Mouse (Mus musculus) cortical plate, adult 2 months (tissue): ENCODE data around the gene F13b. TPM values are rescaled to one million over a fixed set of nuclear protein-coding genes. Genes with fewer than 3 reads are reported as not detected.

Experiments used
- H3K27ac ChIP-seq: fragments of 200-500 bp; 2 replicates; pipeline ENCODE4 v1.5.1; 2012; ENCODE audit warnings: low read length, control low read depth, inconsistent platforms; ENCODE audit not compliant: insufficient read depth
- H3K4me1 ChIP-seq: fragments of 200-500 bp; 2 replicates; pipeline ENCODE4 v1.6.1; 2011; ENCODE audit warnings: low read length; ENCODE audit not compliant: control insufficient read depth, insufficient read depth
- H3K4me3 ChIP-seq: fragments of 200-500 bp; 2 replicates; pipeline ENCODE4 v1.5.1; 2011; ENCODE audit warnings: mild to moderate bottlenecking, low read length, control low read depth; ENCODE audit not compliant: insufficient read depth
- CTCF ChIP-seq: fragments of 200-500 bp; IDR thresholded peaks from 2 replicates; pipeline ENCODE4 v1.5.1; 2011; ENCODE audit warnings: mild to moderate bottlenecking, control low read depth, low read length; ENCODE audit not compliant: insufficient read depth; ENCODE audit errors: extremely low read depth
- POLR2A ChIP-seq: fragments of 200-500 bp; IDR thresholded peaks from 2 replicates; pipeline ENCODE4 v1.6.1; 2011; ENCODE audit warnings: mild to moderate bottlenecking, low read length, control low read depth; ENCODE audit not compliant: insufficient read depth; ENCODE audit errors: extremely low read depth
- polyA plus RNA-seq: library from polyadenylated mRNA; depleted of rRNA; stranded (reverse); fragments of >200 nt; gene quantifications from 2 replicates; pipeline ENCODE4 v1.2.3, GENCODE M21; 2012; rRNA removed

The F13b gene
- not detected in 2 replicates for polyA plus RNA-seq

DNA sequence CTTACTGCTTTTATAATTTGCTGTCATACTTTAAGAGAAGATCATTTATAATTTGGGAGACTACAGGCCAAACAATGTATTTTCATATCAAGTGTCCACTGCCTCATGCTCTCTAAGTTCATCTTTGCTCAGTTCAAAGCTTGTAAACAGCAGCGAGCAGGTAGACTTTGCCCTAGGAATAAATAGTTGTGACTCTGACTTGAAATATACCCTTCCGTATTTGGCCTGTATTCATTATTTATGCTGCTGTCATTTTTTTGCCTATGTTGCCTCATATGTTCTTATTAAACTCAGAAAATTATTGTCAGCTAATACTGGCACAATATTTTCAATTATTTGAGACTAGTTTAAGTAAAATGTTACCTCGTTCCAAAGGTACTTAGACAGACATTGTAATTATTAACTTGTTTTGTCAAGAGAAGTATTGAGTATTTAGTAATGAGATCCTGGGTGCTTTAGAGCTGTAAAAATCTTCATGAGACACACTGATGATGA lies at the start of gene F13b:
Gene F13b, plus strand, starts transcription at position 445 of the 495 bp plus-strand sequence.
- H3K27ac ChIP-seq: no peak within 1 kb of the TSS
- no peaks in the 10 kb centered on the region for H3K4me1 ChIP-seq
- TF ChIP-seq POLR2A (no peak), CTCF (no peak)
- no peak within 1 kb of the TSS for H3K4me3 ChIP-seq

DNA sequence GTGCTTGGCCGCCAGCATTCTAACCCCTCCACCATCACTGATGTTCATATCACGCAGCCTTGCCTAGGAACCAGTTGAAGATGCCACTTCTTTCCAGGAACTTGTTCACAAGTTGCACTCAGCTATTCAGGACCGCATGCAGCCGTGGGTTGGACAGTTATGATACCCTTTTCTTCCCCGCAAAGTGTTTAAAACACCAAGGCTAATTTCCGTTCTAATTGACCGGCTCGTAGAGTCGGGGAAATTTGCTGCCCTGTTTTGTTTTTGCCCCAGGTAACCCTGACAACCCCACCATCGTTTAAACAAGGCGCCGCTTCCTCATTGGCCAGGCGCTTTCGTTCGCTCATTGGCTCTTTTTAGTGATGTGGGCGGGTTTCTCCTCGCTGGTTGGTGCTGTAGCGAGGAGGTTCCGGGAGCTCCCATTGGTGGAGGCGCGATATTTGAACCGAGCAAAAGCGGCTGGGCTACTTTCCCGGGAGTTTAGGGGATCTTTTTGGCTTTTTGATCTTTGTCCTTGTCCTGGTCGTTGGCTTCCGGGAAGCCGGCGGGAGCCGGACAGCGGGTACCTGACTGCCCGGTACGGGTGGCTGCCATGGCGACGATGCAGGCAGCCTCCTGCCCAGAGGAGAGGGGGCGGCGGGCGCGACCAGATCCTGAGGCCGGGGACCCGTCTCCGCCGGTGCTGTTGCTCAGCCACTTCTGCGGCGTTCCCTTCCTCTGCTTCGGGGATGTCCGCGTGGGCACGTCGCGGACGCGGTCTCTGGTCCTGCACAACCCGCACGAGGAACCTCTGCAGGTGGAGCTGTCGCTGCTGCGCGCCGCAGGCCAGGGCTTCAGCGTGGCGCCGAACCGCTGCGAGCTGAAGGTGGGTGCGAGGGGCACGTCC lies 46.9 kb upstream of the F13b start, which contains the start of gene Aspm:
Gene Aspm, plus strand, starts transcription at position 433 of the 886 bp plus-strand sequence.
- H3K4me1 ChIP-seq: no peaks in the 10 kb centered on the region
- TF ChIP-seq CTCF: no peak
- no peak for TF ChIP-seq POLR2A
- peak within 1 kb of the TSS; percentile 28 for H3K4me3 ChIP-seq
- H3K27ac ChIP-seq: no peak within 1 kb of the TSS

DNA sequence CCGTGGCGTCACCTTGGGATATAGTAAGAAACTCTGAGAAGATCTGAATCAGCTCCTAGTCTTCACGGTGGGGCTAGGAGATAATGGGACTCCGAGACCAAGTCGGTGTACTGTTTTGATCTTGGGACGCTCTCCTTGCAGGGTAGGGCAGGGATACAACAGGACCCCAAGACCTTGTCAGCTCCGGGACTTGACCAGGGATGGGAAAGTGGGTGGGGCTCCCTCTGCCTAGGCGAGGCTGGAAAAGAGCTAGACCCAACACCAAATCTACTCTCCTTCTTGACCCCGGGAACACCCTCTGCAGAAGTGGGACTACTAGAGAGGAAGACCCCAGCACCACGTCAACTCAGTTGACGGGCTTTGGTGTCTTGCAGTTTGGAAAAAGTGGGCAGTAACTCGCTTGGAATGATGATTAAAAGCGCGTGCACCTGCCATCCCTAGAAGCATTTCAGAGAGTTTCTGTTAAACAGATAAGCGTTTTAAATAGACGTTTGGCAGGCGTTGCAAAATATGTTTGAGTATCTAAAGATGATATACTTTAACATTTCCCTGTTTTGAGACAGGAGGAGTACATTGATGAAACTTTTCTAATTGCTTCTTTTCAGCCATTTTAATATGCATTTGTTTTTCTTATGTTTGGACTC lies 46.2 kb upstream of the F13b start:
- Histone ChIP-seq H3K27ac (no peak overlapping the region), H3K4me1 (no peaks in the 10 kb centered on the region), H3K4me3 (peak overlapping the region; percentile 28; the same call in 1 of the 2 replicates)
- TF ChIP-seq POLR2A: no peak
- TF ChIP-seq CTCF: no peak

DNA sequence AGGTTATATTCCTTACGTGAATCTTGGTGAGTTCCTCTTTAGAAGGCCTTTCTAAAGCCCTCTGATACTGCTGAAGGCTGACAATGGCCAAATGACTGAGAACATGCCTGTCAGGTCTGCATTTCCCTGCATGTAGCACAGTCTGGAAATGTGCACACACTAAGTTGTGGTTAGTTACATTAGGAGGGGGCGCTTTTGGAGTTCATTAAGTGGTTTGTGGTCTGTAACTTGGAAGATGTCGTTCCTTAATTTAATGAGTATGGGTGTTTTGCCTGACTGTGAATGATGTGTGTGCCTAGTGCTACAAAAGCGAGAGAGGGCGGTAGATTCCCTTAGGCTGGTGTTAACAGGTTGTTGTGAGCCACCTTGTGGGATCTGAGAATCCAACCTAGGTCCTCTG lies 40.7 kb upstream of the F13b start:
- TF ChIP-seq POLR2A (no peak), CTCF (no peak)
- H3K4me3 ChIP-seq: no peak overlapping the region
- no peaks in the 10 kb centered on the region for H3K4me1 ChIP-seq
- H3K27ac ChIP-seq: no peak overlapping the region

DNA sequence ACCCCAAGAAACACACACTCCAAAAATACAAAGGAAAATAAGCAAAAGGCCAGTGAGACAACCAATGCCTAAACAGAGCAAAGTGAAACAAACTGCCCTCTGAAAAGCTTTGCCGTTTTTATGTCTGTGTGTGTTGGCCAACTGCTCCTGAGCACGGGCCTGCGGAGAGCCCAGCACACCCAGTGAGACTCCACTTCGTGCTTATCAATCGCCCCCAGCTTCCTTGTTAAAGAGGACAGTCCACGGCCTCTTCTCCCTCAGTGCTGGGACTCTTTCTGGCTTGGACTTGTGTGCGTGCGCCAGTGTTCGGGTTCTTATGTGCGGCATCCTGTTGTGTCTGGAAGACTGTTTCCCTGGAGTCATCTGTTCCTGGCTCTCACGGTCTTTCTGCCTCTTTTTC lies 35.6 kb upstream of the F13b start:
- no peak for TF ChIP-seq CTCF
- no peak for TF ChIP-seq POLR2A
- H3K27ac ChIP-seq: no peak overlapping the region
- H3K4me1 ChIP-seq: no peaks in the 10 kb centered on the region
- H3K4me3 ChIP-seq: no peak overlapping the region

DNA sequence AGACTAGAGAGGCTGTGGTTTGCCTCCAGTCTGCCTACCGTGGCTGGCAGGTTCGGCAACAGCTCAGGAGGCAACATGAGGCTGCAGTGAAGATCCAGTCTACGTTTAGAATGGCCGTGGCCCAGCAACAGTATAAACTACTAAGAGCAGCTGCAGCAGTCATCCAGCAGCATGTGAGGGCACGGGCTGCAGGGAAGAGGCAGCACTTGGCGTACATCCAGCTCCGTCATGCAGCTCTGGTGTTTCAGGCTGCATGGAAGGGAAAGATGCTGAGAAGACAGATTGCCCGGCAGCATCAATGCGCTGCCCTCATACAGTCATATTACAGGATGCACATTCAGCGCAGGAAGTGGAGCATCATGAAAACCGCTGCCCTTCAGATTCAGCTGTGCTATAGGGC lies 22.6 kb upstream of the F13b start:
- Histone ChIP-seq H3K4me3 (no peak overlapping the region), H3K4me1 (0 out of 2 replicates have a peak, but pooled peaks cover 2% of the 10 kb centered on the region), H3K27ac (no peak overlapping the region)
- TF ChIP-seq POLR2A: no peak
- TF ChIP-seq CTCF: no peak

DNA sequence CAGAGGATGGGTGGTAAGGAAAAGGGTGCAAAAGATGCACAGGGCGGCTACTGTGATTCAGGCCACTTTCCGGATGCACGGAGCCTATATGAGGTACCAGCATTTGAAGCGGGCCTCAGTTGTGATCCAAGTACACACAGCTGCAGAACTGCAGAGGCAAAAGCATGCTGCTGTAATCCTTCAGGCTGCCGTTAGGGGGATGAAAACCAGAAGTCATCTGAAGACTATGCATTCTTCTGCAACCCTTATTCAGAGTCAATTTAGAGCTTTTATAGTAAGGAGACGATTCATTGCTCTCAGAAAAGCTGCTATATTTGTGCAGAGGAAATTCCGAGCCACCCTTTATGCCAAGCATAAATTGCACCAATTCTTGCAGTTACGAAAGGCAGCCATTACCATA lies 21.3 kb upstream of the F13b start:
- TF ChIP-seq POLR2A: no peak
- peak; percentile 19; the same call in 1 of the 2 replicates for TF ChIP-seq CTCF
- 0 out of 2 replicates have a peak, but pooled peaks cover 2% of the 10 kb centered on the region for H3K4me1 ChIP-seq
- no peak overlapping the region for H3K27ac ChIP-seq
- no peak overlapping the region for H3K4me3 ChIP-seq

DNA sequence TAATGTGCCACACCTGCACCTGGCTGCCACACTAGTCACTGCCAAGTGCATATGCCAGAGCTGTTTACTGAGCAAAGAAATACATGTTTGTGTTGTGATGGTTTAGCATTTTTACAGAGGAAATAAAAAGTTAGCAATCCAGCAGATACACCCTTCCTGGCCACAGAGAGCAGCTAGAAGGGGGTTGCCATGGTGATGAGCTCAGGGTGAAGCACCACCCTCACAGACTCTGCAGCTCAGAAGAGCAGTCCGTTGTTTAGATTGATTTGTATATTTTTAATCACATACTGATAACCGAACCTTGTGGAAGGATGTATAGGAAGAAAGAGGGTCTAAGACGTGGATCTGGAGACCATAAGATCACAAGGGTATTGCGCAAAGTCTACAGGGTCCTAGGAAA lies 20.4 kb upstream of the F13b start:
- H3K4me3 ChIP-seq: no peak overlapping the region
- no peak overlapping the region for H3K27ac ChIP-seq
- TF ChIP-seq CTCF (no peak), POLR2A (no peak)
- 0 out of 2 replicates have a peak, but pooled peaks cover 2% of the 10 kb centered on the region for H3K4me1 ChIP-seq

DNA sequence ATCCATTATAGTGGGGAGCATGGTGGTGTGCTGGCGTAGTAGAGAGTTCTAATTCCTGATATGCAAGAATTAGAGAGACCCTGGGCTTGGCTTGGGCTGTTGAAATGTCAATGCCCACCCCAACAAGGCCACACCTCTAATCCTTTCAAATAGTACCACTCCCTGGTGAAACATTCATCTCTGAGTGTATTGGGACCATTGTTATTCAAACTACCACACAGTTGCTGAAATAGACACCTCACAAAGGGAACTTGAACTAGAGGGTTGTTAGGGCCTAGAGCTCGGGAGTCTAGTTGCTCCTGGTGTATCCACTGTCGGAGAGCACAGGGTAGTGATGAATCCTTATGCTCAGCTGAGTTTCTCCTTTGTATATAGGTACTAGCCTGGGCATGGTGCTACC lies 6.9 kb upstream of the F13b start:
- Histone ChIP-seq H3K4me1 (no peaks in the 10 kb centered on the region), H3K27ac (no peak overlapping the region), H3K4me3 (no peak overlapping the region)
- TF ChIP-seq CTCF: no peak
- no peak for TF ChIP-seq POLR2A
